Mouse (Mus musculus) gastrocnemius, adult 18-20 months (tissue): ENCODE data around the gene Gnb1l. TPM values are rescaled to one million over a fixed set of nuclear protein-coding genes. Genes with fewer than 3 reads are reported as not detected.

Source experiments
- total RNA-seq, 2 experiments: library from RNA; stranded (reverse); gene quantifications; 2 replicates each; pipeline ENCODE4 v1.2.3; 2021

Gene Gnb1l
- total RNA-seq, 2 experiments from 2014 or later = 3.2 to 5.0 TPM

Other genes starting within 250 kb of the Gnb1l start
- 10 to 100 TPM; 20.0 to 26.0 TPM for gene Ranbp1, start 250.0 kb upstream of the Gnb1l start, total RNA-seq
- gene Gm49776, start 240.4 kb upstream of the Gnb1l start, total RNA-seq = not detected
- 10 to 100 TPM; 11.2 to 11.8 TPM for gene Dgcr8, start 209.5 kb upstream of the Gnb1l start, total RNA-seq
- gene Tango2, start 150.6 kb upstream of the Gnb1l start, total RNA-seq = 10 to 100 TPM; 42.5 to 54.5 TPM
- 1 to 10 TPM; 7.7 to 8.4 TPM for gene Arvcf, start 150.5 kb upstream of the Gnb1l start, total RNA-seq
- 10 to 100 TPM; 19.8 to 20.8 TPM for gene Txnrd2, start 72.3 kb upstream of the Gnb1l start, total RNA-seq
- gene Comt, start 71.9 kb upstream of the Gnb1l start, total RNA-seq = 10 to 100 TPM; 37.3 to 41.0 TPM
- gene Rtl10, start 188 bp downstream of the Gnb1l start, total RNA-seq = 1 to 10 TPM; 3.0 to 3.2 TPM
- 10 to 100 TPM in 1 of 2 experiments, 1 to 10 TPM in 1; 9.3 to 20.9 TPM for gene Tbx1, start 92.0 kb downstream of the Gnb1l start, total RNA-seq
- not detected for gene Gp1bb, start 123.7 kb downstream of the Gnb1l start, total RNA-seq
- gene Gm49601, start 127.7 kb downstream of the Gnb1l start, total RNA-seq = under 1 TPM in 1 of 2 experiments, not detected in 1; 0.47 TPM
- gene Sept5, start 131.2 kb downstream of the Gnb1l start, total RNA-seq = 1 to 10 TPM; 2.4 to 4.4 TPM